In the genomic region with DNA sequence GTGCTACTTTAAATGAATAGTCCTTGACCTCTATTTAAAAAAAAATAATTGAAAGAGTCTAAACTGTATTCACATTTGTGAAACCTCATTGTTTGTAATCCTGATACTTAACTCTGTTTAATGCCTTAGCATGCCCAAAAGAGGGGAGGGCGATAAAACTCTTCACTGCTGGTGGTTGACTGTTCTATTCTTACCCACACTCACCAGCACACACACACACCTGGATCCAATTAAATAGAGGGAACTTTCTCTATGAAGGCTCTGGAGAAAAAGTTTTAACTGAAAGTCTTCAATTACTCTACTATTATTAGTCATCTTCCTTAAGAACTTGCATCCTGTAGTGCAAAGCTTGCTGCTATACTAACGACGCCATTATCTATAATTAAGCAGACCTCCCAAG, we compare ENCODE assay signal across 9 mouse cellular contexts.
"Had no signal": no experiment of that assay in that cellular context is flagged by ENCODE, and none has a peak within 500 bp of the region (broad histone marks: within the 10 kb centered on the region; RNA-seq: fewer than 3 reads in every experiment).

No protein-coding gene starts in this region.

- H3K9ac ChIP-seq: liver, embryonic 14.5 days; neural tube, embryonic 12.5 days had no signal

- H3K27me3 ChIP-seq: neural tube, embryonic 12.5 days had no signal

- H3K4me2 ChIP-seq: neural tube, embryonic 12.5 days had no signal

- H3K4me3 ChIP-seq: layer of hippocampus, adult 2 months; neural tube, embryonic 12.5 days had no signal

- H3K27ac ChIP-seq: layer of hippocampus, adult 2 months; liver, embryonic 14.5 days; neural tube, embryonic 12.5 days had no signal

- H3K4me1 ChIP-seq: neural tube, embryonic 12.5 days had no signal

- DNase-seq: kidney, postnatal 10 days; kidney, postnatal 4 days; lung, adult 18-20 months; midbrain, embryonic 14.5 days; right cerebral cortex, postnatal 14 days; thymus, postnatal 36 days had no signal

- H3K36me3 ChIP-seq: neural tube, embryonic 12.5 days had no signal
